Mouse (Mus musculus): ENCODE results near the gene Fryl.
"Not testable (repeated sequence)": the region's sequence is repeated elsewhere in the genome, so short reads cannot be mapped to it uniquely, and the experiment has no call there.

The Fryl gene

GRCm38 (mm10) chr5:73028646-73029045 is 227.8 kb downstream of the Fryl start:
- in situ Hi-C loops (cut with MboI; ENCODE audit: low sequenced_read_pairs): no loop called here

GRCm38 (mm10) chr5:73023801-73024200 is 232.6 kb downstream of the Fryl start:
- in situ Hi-C loops (cut with MboI; ENCODE audit: low sequenced_read_pairs): no loop called here

- in situ Hi-C loops (cut with MboI; ENCODE audit: low sequenced_read_pairs): no loop called here
Measured at GRCm38 (mm10) chr5:73014745-73015144, 241.7 kb downstream of the Fryl start.

- in situ Hi-C loops (cut with MboI; ENCODE audit: low sequenced_read_pairs): not testable (repeated sequence)
Measured at GRCm38 (mm10) chr5:73013611-73014287, 242.7 kb downstream of the Fryl start.

- in situ Hi-C loops (cut with MboI; ENCODE audit: low sequenced_read_pairs): not testable (repeated sequence)
Measured at GRCm38 (mm10) chr5:73012884-73013610, 243.4 kb downstream of the Fryl start.

GRCm38 (mm10) chr5:73011806-73012205 is 244.6 kb downstream of the Fryl start:
- in situ Hi-C loops (cut with MboI; ENCODE audit: low sequenced_read_pairs): not testable (repeated sequence)

GRCm38 (mm10) chr5:73008230-73008629 is 248.2 kb downstream of the Fryl start:
- in situ Hi-C loops (cut with MboI; ENCODE audit: low sequenced_read_pairs): not testable (repeated sequence)

GRCm38 (mm10) chr5:73007582-73007959 is 248.8 kb downstream of the Fryl start:
- in situ Hi-C loops (cut with MboI; ENCODE audit: low sequenced_read_pairs): no loop called here

GRCm38 (mm10) chr5:73006784-73007581 is 249.4 kb downstream of the Fryl start, which contains the start of gene Slc10a4:
Slc10a4 (plus strand) TSS chr5:73006883.
- in situ Hi-C loops (cut with MboI; ENCODE audit: low sequenced_read_pairs): no loop called here

GRCm38 (mm10) chr5:73004046-73004445 is 252.4 kb downstream of the Fryl start:
- in situ Hi-C loops (cut with MboI; ENCODE audit: low sequenced_read_pairs): no loop called here

- in situ Hi-C loops (cut with MboI; ENCODE audit: low sequenced_read_pairs): loop anchor here (25.0 kb wide), 1 partner anchor 389 kb away; no protein-coding TSS in a partner anchor
Measured at GRCm38 (mm10) chr5:72998546-72998945, 257.9 kb downstream of the Fryl start.

GRCm38 (mm10) chr5:72995379-72995778 is 261.0 kb downstream of the Fryl start:
- in situ Hi-C loops (cut with MboI; ENCODE audit: low sequenced_read_pairs): loop anchor here (25.0 kb wide), 1 partner anchor 392 kb away; no protein-coding TSS in a partner anchor

GRCm38 (mm10) chr5:72994928-72995327 is 261.5 kb downstream of the Fryl start:
- in situ Hi-C loops (cut with MboI; ENCODE audit: low sequenced_read_pairs): loop anchor here (25.0 kb wide), 1 partner anchor 392 kb away; no protein-coding TSS in a partner anchor

GRCm38 (mm10) chr5:72994424-72994823 is 262.0 kb downstream of the Fryl start:
- in situ Hi-C loops (cut with MboI; ENCODE audit: low sequenced_read_pairs): loop anchor here (25.0 kb wide), 1 partner anchor 393 kb away; no protein-coding TSS in a partner anchor

- in situ Hi-C loops (cut with MboI; ENCODE audit: low sequenced_read_pairs): loop anchor here (25.0 kb wide), 1 partner anchor 395 kb away; no protein-coding TSS in a partner anchor
Measured at GRCm38 (mm10) chr5:72992474-72992873, 263.9 kb downstream of the Fryl start.

GRCm38 (mm10) chr5:72989756-72990155 is 266.7 kb downstream of the Fryl start:
- in situ Hi-C loops (cut with MboI; ENCODE audit: low sequenced_read_pairs): loop anchor here (25.0 kb wide), 1 partner anchor 398 kb away; no protein-coding TSS in a partner anchor

- in situ Hi-C loops (cut with MboI; ENCODE audit: low sequenced_read_pairs): loop anchor here (25.0 kb wide), 1 partner anchor 400 kb away; no protein-coding TSS in a partner anchor
Measured at GRCm38 (mm10) chr5:72987786-72988185, 268.6 kb downstream of the Fryl start.

GRCm38 (mm10) chr5:72984091-72984490 is 272.3 kb downstream of the Fryl start:
- in situ Hi-C loops (cut with MboI; ENCODE audit: low sequenced_read_pairs): loop anchor here (25.0 kb wide), 1 partner anchor 403 kb away; no protein-coding TSS in a partner anchor

GRCm38 (mm10) chr5:72976539-72976938 is 279.9 kb downstream of the Fryl start:
- in situ Hi-C loops (cut with MboI; ENCODE audit: low sequenced_read_pairs): loop anchor here (25.0 kb wide), 1 partner anchor 411 kb away; no protein-coding TSS in a partner anchor

GRCm38 (mm10) chr5:72975996-72976395 is 280.4 kb downstream of the Fryl start:
- in situ Hi-C loops (cut with MboI; ENCODE audit: low sequenced_read_pairs): loop anchor here (25.0 kb wide), 1 partner anchor 411 kb away; no protein-coding TSS in a partner anchor

- in situ Hi-C loops (cut with MboI; ENCODE audit: low sequenced_read_pairs): loop anchor here (25.0 kb wide), 1 partner anchor 413 kb away; no protein-coding TSS in a partner anchor
Measured at GRCm38 (mm10) chr5:72974602-72975001, 281.8 kb downstream of the Fryl start, which contains the start of gene Gm10135. Gm10135 (minus strand) TSS chr5:72974702.

Measured in CH12F3 (cell line).